Mouse (Mus musculus) limb, embryonic 15.5 days (tissue): ENCODE results near the gene Efnb1. TPM values are rescaled to one million over a fixed set of nuclear protein-coding genes. Genes with fewer than 3 reads are reported as not detected.

Experiments used
- ATAC-seq: fragments of 200-750 bp; cut with Nextera tagmentation; 2 replicates; pipeline ENCODE4 v1.8.0; 2017; ENCODE audit warnings: low read depth, moderate TSS enrichment; ENCODE audit not compliant: insufficient number of reproducible peaks, low FRiP score, low TSS enrichment
- H3K27ac ChIP-seq: fragments of 300-500 bp; sonication (generic); 2 replicates; pipeline ENCODE4 v1.5.1; 2015; ENCODE audit warnings: moderate library complexity, mild to moderate bottlenecking, inconsistent platforms
- H3K27me3 ChIP-seq: fragments of 300-500 bp; sonication (generic); 2 replicates; pipeline ENCODE4 v1.6.1; 2015; ENCODE audit warnings: inconsistent platforms
- H3K36me3 ChIP-seq: fragments of 300-500 bp; sonication (generic); 2 replicates; pipeline ENCODE4 v1.6.1; 2015; ENCODE audit warnings: inconsistent platforms
- H3K4me1 ChIP-seq: fragments of 300-500 bp; sonication (generic); 2 replicates; pipeline ENCODE4 v1.6.1; 2015; ENCODE audit warnings: inconsistent platforms
- H3K4me2 ChIP-seq: fragments of 300-500 bp; sonication (generic); 2 replicates; pipeline ENCODE4 v1.6.1; 2015; ENCODE audit warnings: mild to moderate bottlenecking, inconsistent platforms
- H3K4me3 ChIP-seq: fragments of 300-500 bp; sonication (generic); 2 replicates; pipeline ENCODE4 v1.5.1; 2015; ENCODE audit warnings: mild to moderate bottlenecking, inconsistent platforms
- H3K9ac ChIP-seq: fragments of 300-500 bp; sonication (generic); 2 replicates; pipeline ENCODE4 v1.6.1; 2015; ENCODE audit warnings: inconsistent platforms
- H3K9me3 ChIP-seq: fragments of 300-500 bp; sonication (generic); 2 replicates; pipeline ENCODE4 v1.6.1; 2016; ENCODE audit warnings: inconsistent platforms
- WGBS: fragments of 180-500 bp; shearing (Covaris S2); methylation state at CpG from one replicate; pipeline ENCODE4 v1.1.7; 2015; 5-methylcytosine and 5-hydroxymethylcytosine counted together
- polyA plus RNA-seq: library from polyadenylated mRNA; unstranded; fragments of >200 nt; fragmentation: Nextera tagmentation; extraction: Ambion mirVana; gene quantifications from 2 replicates; pipeline ENCODE4 v1.2.1, GENCODE M21; 2015

Gene Efnb1
- polyA plus RNA-seq, 1 experiment from 2014 or later: 36.8 TPM

- Histone ChIP-seq H3K4me3 (no peak overlapping the region), H3K9me3 (no peaks in the 10 kb centered on the region), H3K36me3 (peaks cover 11% of the 10 kb centered on the region; the same call in 1 of the 2 replicates), H3K4me1 (peaks cover 31% of the 10 kb centered on the region), H3K27ac (no peak overlapping the region), H3K27me3 (peaks cover 11% of the 10 kb centered on the region), H3K9ac (no peak overlapping the region), H3K4me2 (no peak overlapping the region)
- ATAC-seq: no peak
These were observed 6.0 kb downstream of the Efnb1 start for GRCm38 (mm10) chrX:99141900-99142299.

- Histone ChIP-seq H3K9me3 (no peaks in the 10 kb centered on the region), H3K9ac (no peak overlapping the region), H3K4me1 (peaks cover 31% of the 10 kb centered on the region), H3K4me3 (no peak overlapping the region), H3K36me3 (peaks cover 23% of the 10 kb centered on the region; the same call in 1 of the 2 replicates), H3K27ac (no peak overlapping the region), H3K4me2 (no peak overlapping the region), H3K27me3 (peaks cover 14% of the 10 kb centered on the region)
- ATAC-seq: no peak
- 79% methylated on average over 7 of the region's 7 CpGs for WGBS
These were observed 9.6 kb downstream of the Efnb1 start for GRCm38 (mm10) chrX:99145561-99145960.

DNA sequence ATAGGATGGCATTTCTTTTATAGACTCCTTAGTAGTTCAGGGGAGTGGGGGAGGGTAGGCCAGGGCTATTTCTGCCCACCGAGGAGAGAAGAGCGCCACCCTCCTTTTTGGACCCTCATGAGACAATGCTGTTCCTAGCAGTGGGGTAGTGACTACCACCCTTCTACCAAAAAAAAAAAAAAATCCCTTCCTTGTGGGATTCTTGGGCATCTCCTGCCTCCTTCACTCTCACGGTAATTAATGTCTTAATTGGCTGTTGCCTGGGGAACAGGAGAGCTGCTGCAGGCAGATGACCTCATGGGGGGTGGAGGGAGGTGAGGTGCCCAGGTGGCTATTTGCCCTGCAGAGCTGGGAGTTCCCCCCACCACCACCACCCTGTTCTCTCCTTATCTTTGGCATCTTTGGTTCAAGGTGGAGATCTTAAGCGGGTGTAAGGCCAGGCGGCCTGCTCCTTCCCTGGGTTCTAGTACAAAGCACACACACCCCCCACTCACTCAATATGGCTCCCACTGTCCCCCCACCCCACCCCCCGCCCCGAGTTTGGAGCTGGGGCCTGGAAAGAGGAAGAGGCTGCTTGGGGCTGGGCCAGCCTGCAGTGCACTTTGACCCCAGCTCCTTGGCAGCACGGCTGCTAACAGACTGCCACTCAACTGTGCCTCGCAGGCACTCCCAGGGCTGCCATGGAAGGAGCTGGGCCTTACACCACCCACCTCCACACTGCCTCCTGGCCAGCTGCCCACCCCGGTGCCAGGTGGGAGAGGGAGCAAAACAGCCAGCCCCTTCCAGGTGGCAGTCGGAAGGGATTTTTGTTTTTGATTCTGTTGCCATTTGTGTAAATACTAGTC is 12.4 kb downstream of the Efnb1 start:
- Histone ChIP-seq H3K9me3 (no peaks in the 10 kb centered on the region), H3K4me3 (no peak overlapping the region), H3K4me2 (no peak overlapping the region), H3K27me3 (peaks cover 26% of the 10 kb centered on the region), H3K9ac (no peak overlapping the region), H3K36me3 (peaks cover 23% of the 10 kb centered on the region; the same call in 1 of the 2 replicates), H3K27ac (no peak overlapping the region), H3K4me1 (peaks cover 16% of the 10 kb centered on the region; the same call in 1 of the 2 replicates)
- ATAC-seq: no peak
- WGBS: 48% methylated on average over 11 of the region's 11 CpGs

- no peaks in the 10 kb centered on the region for H3K9me3 ChIP-seq
- ATAC-seq: no peak
- no peak overlapping the region for H3K27ac ChIP-seq
- WGBS: 61% methylated on average over 7 of the region's 7 CpGs
- H3K4me3 ChIP-seq: no peak overlapping the region
- peaks cover 24% of the 10 kb centered on the region for H3K27me3 ChIP-seq
- H3K9ac ChIP-seq: no peak overlapping the region
- H3K4me2 ChIP-seq: no peak overlapping the region
- peaks cover 15% of the 10 kb centered on the region; the same call in 1 of the 2 replicates for H3K4me1 ChIP-seq
- peaks cover 23% of the 10 kb centered on the region; the same call in 1 of the 2 replicates for H3K36me3 ChIP-seq
These were observed 13.1 kb downstream of the Efnb1 start for GRCm38 (mm10) chrX:99149047-99149446.

DNA sequence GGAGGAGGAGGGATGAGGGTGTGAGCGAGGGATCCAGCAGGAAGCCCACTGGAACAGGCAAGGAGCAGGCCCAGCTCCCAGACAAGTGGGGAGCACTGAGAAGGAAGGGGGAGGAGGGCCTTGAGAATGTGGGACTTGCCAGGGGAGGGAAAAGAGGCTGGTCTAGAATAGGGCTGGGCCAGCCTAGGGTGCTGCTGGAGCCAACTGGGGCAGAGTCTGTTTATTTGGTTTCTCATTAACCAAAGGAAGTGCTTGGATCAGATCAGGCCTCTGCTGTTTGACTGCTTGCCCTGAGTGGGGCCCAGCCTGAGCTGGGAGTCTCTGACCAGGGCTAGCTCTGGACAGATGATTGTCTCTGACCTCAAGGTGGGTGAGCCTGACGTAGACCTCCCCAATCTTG is 14.0 kb downstream of the Efnb1 start:
- H3K4me3 ChIP-seq: no peak overlapping the region
- ATAC-seq: no peak
- peaks cover 30% of the 10 kb centered on the region for H3K27me3 ChIP-seq
- H3K9me3 ChIP-seq: no peaks in the 10 kb centered on the region
- no peak overlapping the region for H3K9ac ChIP-seq
- H3K4me2 ChIP-seq: no peak overlapping the region
- peaks cover 12% of the 10 kb centered on the region; the same call in 1 of the 2 replicates for H3K4me1 ChIP-seq
- 71% methylated on average over 2 of the region's 2 CpGs for WGBS
- H3K27ac ChIP-seq: no peak overlapping the region
- peaks cover 23% of the 10 kb centered on the region; the same call in 1 of the 2 replicates for H3K36me3 ChIP-seq

- H3K27ac ChIP-seq: no peak overlapping the region
- H3K4me3 ChIP-seq: no peak overlapping the region
- no peaks in the 10 kb centered on the region for H3K9me3 ChIP-seq
- H3K4me1 ChIP-seq: peaks cover 12% of the 10 kb centered on the region; the same call in 1 of the 2 replicates
- no peak overlapping the region for H3K9ac ChIP-seq
- H3K27me3 ChIP-seq: peaks cover 34% of the 10 kb centered on the region
- WGBS: 52% methylated on average over 3 of the region's 3 CpGs
- no peak overlapping the region for H3K4me2 ChIP-seq
- peaks cover 19% of the 10 kb centered on the region; the same call in 1 of the 2 replicates for H3K36me3 ChIP-seq
- ATAC-seq: no peak
These were observed 14.8 kb downstream of the Efnb1 start for GRCm38 (mm10) chrX:99150712-99151111.

- no peak overlapping the region for H3K4me3 ChIP-seq
- ATAC-seq: no peak
- H3K4me2 ChIP-seq: no peak overlapping the region
- peaks cover 34% of the 10 kb centered on the region for H3K27me3 ChIP-seq
- H3K4me1 ChIP-seq: peaks cover 12% of the 10 kb centered on the region; the same call in 1 of the 2 replicates
- 74% methylated on average over 4 of the region's 4 CpGs for WGBS
- no peaks in the 10 kb centered on the region for H3K9me3 ChIP-seq
- peaks cover 17% of the 10 kb centered on the region; the same call in 1 of the 2 replicates for H3K36me3 ChIP-seq
- no peak overlapping the region for H3K9ac ChIP-seq
- H3K27ac ChIP-seq: no peak overlapping the region
These were observed 15.5 kb downstream of the Efnb1 start for GRCm38 (mm10) chrX:99151434-99151833.

GRCm38 (mm10) chrX:99152141-99152540 is 16.2 kb downstream of the Efnb1 start:
- Histone ChIP-seq H3K4me1 (peaks cover 12% of the 10 kb centered on the region; the same call in 1 of the 2 replicates), H3K27me3 (peaks cover 36% of the 10 kb centered on the region), H3K4me2 (no peak overlapping the region), H3K4me3 (no peak overlapping the region), H3K27ac (no peak overlapping the region), H3K36me3 (peaks cover 10% of the 10 kb centered on the region; the same call in 1 of the 2 replicates), H3K9me3 (no peaks in the 10 kb centered on the region), H3K9ac (no peak overlapping the region)
- no peak for ATAC-seq
- WGBS: 47% methylated on average over 3 of the region's 3 CpGs

DNA sequence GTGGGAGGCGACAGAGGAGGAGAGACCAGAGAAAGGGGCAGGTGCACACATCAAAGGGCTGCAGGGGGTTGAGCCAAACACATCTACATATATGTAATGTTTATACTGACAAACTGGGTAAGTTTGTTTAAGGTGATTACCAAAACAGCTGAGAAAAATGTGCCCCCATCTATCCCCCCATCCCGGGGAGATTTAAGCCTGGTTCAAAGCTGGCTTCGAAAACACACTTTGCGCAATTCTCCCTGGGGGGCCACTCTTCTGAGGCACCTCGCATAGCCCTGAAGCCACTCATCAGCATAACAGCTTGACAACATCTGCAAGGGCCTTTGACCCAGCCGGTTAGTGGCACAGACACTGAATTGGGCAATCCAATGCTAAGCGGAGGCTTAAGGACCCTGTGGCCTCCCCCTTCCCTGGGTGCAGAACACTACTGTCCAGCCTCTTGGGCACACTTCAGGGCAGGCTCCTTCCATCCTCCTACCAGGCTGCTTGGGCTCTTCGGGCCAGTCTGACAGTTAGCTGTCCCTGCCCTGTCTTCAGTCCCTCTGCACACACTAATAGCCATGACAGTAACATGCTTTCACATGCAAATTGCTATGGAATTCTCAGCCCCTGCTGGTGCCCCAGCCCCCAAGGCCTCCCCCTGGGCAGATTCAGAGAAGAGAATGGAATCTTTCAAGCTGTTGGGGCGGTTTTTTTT is 16.8 kb downstream of the Efnb1 start:
- no peak overlapping the region for H3K4me2 ChIP-seq
- H3K9ac ChIP-seq: no peak overlapping the region
- no peaks in the 10 kb centered on the region for H3K9me3 ChIP-seq
- H3K4me3 ChIP-seq: no peak overlapping the region
- H3K27me3 ChIP-seq: peaks cover 37% of the 10 kb centered on the region
- peaks cover 8% of the 10 kb centered on the region; the same call in 1 of the 2 replicates for H3K4me1 ChIP-seq
- WGBS: 32% methylated on average over 9 of the region's 9 CpGs
- H3K27ac ChIP-seq: no peak overlapping the region
- H3K36me3 ChIP-seq: peaks cover 5% of the 10 kb centered on the region; the same call in 1 of the 2 replicates
- ATAC-seq: no peak

DNA sequence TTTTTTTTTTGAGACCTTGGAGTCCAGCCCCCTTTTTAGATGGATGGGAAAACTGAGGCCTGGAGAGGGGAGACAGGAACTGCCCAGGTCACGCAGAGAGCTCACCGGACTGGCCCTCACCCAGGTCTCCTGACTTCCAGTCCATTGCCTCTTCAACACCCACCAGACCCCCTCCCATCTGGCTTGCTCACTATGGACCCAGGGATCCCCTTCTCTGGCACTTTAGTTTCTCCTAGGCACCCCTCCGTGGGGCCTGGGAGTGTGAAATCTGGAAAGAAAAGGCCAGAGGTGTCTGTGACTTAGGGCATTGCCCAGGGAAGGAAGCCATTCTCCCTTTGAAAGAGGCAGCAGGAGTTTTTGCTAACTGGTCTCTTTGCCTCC is 17.3 kb downstream of the Efnb1 start:
- Histone ChIP-seq H3K27ac (no peak overlapping the region), H3K4me2 (no peak overlapping the region), H3K9ac (no peak overlapping the region), H3K9me3 (no peaks in the 10 kb centered on the region), H3K4me1 (peaks cover 6% of the 10 kb centered on the region; the same call in 1 of the 2 replicates), H3K36me3 (peaks cover 3% of the 10 kb centered on the region; the same call in 1 of the 2 replicates), H3K4me3 (no peak overlapping the region), H3K27me3 (peaks cover 37% of the 10 kb centered on the region)
- no peak for ATAC-seq
- 45% methylated on average over 3 of the region's 3 CpGs for WGBS

DNA sequence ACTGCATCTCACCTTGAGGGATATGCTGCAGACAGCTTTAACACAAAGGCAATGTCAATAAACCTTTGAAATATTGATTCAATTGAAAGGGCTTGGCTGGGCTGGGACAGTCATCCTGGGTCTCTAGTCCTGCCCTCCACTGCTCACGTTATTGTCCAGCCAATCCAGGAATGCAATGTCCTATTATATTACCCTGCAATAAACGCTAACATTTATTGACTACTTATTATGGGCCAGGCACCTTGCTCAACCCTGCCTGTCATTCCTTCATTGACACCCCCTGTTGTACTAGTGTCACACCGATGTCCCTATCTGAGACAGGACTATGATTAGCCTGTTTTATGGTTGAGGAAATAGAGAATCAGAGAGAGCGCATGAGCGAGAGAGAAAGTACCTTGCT is 18.4 kb downstream of the Efnb1 start:
- H3K9ac ChIP-seq: no peak overlapping the region
- H3K4me2 ChIP-seq: no peak overlapping the region
- H3K4me3 ChIP-seq: no peak overlapping the region
- no peaks in the 10 kb centered on the region for H3K36me3 ChIP-seq
- no peaks in the 10 kb centered on the region for H3K9me3 ChIP-seq
- H3K27me3 ChIP-seq: peaks cover 37% of the 10 kb centered on the region
- no peak for ATAC-seq
- no peak overlapping the region for H3K27ac ChIP-seq
- 0 out of 2 replicates have a peak, but pooled peaks cover 2% of the 10 kb centered on the region for H3K4me1 ChIP-seq
- 80% methylated on average over 5 of the region's 5 CpGs for WGBS

DNA sequence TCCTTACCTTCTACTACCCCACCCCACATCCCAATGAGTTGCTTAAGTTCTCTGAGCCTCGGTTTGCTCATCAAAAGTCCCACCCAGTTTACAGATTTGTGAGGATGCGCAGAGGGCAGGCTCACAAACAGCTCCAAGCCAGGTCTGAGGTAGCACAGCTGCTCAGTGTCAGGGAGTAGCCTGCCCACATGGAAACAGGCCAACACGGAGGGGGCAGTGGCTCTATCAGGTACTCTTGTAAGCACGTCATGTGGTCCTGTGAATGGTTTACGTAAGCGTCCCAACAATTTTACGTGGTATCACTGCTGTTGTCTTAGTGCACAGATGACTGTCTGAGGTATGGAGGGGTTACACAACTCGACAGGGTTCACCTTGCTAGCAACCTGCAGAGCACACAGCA is 23.1 kb downstream of the Efnb1 start:
- Histone ChIP-seq H3K9ac (no peak overlapping the region), H3K27ac (no peak overlapping the region), H3K4me2 (no peak overlapping the region), H3K4me1 (no peaks in the 10 kb centered on the region), H3K9me3 (no peaks in the 10 kb centered on the region), H3K36me3 (no peaks in the 10 kb centered on the region), H3K4me3 (no peak overlapping the region), H3K27me3 (peaks cover 24% of the 10 kb centered on the region; the same call in 1 of the 2 replicates)
- WGBS: 75% methylated on average over 8 of the region's 8 CpGs
- no peak for ATAC-seq
